Mouse (Mus musculus) G1E (cell line): ENCODE results near the gene Lelp1. TPM values are rescaled to one million over a fixed set of nuclear protein-coding genes. Genes with fewer than 3 reads are reported as not detected.

ENCODE experiments used
- ATAC-seq: 2 replicates; pipeline ENCODE4 v1.8.0; 2016; ENCODE audit warnings: mild to moderate bottlenecking; ENCODE audit not compliant: insufficient number of reproducible peaks, poor library complexity, low FRiP score, severe bottlenecking; ENCODE audit errors: extremely low read depth
- DNase-seq: peaks from one replicate; pipeline ENCODE4 v3.0.0; 2012; ENCODE audit warnings: low spot score
- H3K27me3 ChIP-seq: 2 replicates; pipeline ENCODE4 v1.6.1; 2012; ENCODE audit warnings: mild to moderate bottlenecking, low read length, inconsistent platforms; ENCODE audit not compliant: insufficient read depth
- H3K36me3 ChIP-seq: replicated peaks from 2 replicates; pipeline ENCODE3; 2012; ENCODE audit warnings: mild to moderate bottlenecking, inconsistent platforms
- H3K4me1 ChIP-seq: 2 replicates; pipeline ENCODE4 v1.6.1; 2012; ENCODE audit warnings: low read depth, low read length, inconsistent platforms, mixed read lengths; ENCODE audit not compliant: insufficient read depth
- H3K4me3 ChIP-seq: 2 replicates; pipeline ENCODE4 v1.5.1; 2012; ENCODE audit warnings: low read depth, mild to moderate bottlenecking, inconsistent platforms, low read length, moderate library complexity, mixed read lengths
- H3K9me3 ChIP-seq: replicated peaks from 2 replicates; pipeline ENCODE4 v1.6.1; 2012; ENCODE audit warnings: inconsistent platforms
- CTCF ChIP-seq: IDR thresholded peaks from 2 replicates; pipeline ENCODE4 v1.5.1; 2012; ENCODE audit warnings: low read depth, low read length, inconsistent platforms, mixed read lengths
- GATA1 ChIP-seq: IDR thresholded peaks from 2 replicates; pipeline ENCODE4 v1.6.1; 2012; ENCODE audit warnings: borderline replicate concordance, low read length, inconsistent platforms, mixed read lengths
- GATA2 ChIP-seq: IDR thresholded peaks from 2 replicates; pipeline ENCODE4 v1.6.1; 2012; ENCODE audit warnings: low read depth, low read length, inconsistent platforms, borderline replicate concordance
- POLR2AphosphoS5 ChIP-seq: IDR thresholded peaks from 2 replicates; pipeline ENCODE4 v1.6.1; 2012; ENCODE audit warnings: low read depth, low read length, inconsistent platforms; ENCODE audit not compliant: insufficient replicate concordance
- TAL1 ChIP-seq: conservative IDR thresholded peaks from 2 replicates; pipeline ENCODE4 v1.6.1; 2012; ENCODE audit warnings: low read depth, low read length, inconsistent platforms, mixed read lengths
- polyA plus RNA-seq: library from polyadenylated mRNA; stranded (reverse); fragments of >175 nt; gene quantifications from 2 replicates; pipeline ENCODE4 v1.2.3, GENCODE M21; 2012
- total RNA-seq, 2 experiments: library from RNA; stranded (forward) in 1 of 2; stranded (reverse) in 1 of 2; fragments of 200-1000 nt in 1 of 2; fragments of >200 nt in 1 of 2; fragmentation: Nextera tagmentation in 1 of 2; gene quantifications; 2 replicates each; pipeline ENCODE4 v1.2.3; 2014 to 2017

Gene Lelp1
- total and polyA plus RNA-seq, 3 experiments: not detected

DNA sequence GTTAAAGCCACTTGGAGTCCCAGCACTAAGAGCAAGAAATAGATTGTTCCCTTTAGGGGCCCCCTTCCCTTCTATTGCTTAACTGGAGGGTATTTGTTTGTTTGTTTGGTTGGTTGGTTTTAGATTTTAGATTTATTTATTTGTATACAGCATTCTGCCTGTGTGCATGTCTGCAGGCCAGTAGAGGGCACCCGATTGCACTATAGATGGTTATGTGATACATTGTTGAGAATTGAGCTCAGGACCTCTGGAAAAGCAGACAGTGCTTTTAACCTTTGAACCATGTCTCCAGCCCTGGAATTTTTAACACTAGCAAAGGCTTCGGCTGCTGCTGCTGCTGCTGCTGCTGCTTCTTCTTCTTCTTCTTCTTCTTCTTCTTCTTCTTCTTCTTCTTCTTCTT is 4.9 kb upstream of the Lelp1 start:
- DNase-seq (no peak), ATAC-seq (no peak)
- Histone ChIP-seq H3K4me1 (no peaks in the 10 kb centered on the region), H3K9me3 (no peaks in the 10 kb centered on the region), H3K27me3 (no peaks in the 10 kb centered on the region), H3K36me3 (no peaks in the 10 kb centered on the region), H3K4me3 (no peak overlapping the region)
- TF ChIP-seq CTCF (no peak), GATA2 (no peak), POLR2AphosphoS5 (no peak), TAL1 (no peak), GATA1 (no peak)

DNA sequence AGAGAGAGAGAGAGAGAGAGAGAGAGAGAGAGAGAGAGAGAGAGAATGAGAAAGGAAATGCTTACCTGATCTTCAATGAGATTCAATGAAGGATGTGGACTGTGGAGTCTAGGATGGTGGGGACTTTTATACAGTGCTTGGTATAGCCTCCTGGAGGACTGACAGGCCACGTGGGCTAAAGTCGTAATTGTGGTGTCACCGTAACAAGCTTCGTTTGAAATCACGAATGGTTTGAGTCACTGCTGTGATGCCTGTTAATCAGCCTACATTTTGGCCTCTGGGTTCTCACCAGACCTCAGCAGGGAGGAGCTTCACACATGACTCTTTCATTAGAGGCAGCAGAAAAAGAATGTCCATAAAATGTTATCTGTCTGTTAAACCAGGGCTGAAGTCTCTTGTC is 18.7 kb downstream of the Lelp1 start, which contains the start of gene Prr9:
Gene Prr9, minus strand, starts transcription at position 101 of the 400 bp plus-strand sequence.
- Histone ChIP-seq H3K4me1 (no peaks in the 10 kb centered on the region), H3K27me3 (no peaks in the 10 kb centered on the region), H3K9me3 (peaks cover 10% of the 10 kb centered on the region), H3K4me3 (no peak within 1 kb of the TSS), H3K36me3 (no peaks in the 10 kb centered on the region)
- ATAC-seq: no peak
- DNase-seq: no peak
- no peak for TF ChIP-seq POLR2AphosphoS5
- TF ChIP-seq TAL1: no peak
- TF ChIP-seq GATA1: no peak
- no peak for TF ChIP-seq CTCF
- TF ChIP-seq GATA2: no peak

DNA sequence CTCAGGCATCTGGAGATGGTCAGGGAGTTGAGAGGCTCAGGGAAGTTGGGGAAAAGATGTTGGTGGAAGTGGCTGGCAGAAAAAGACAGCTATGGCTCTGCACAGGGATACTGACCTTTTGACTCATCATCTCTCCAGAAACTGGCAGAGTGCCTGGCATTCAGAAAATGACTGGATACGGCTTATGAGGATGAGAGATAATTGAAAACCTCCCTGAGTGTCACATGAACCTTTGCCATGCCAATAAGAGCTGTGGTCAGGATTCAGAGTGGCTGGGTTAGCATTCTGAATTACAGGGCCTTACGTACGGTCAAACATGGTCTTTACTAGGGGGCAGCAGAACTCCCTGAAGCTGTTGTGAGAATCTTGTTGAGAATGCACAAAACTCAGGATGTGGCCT is 21.6 kb downstream of the Lelp1 start:
- TF ChIP-seq GATA2 (no peak), POLR2AphosphoS5 (no peak), TAL1 (no peak), GATA1 (no peak), CTCF (no peak)
- ATAC-seq (no peak), DNase-seq (no peak)
- Histone ChIP-seq H3K4me3 (no peak overlapping the region), H3K36me3 (no peaks in the 10 kb centered on the region), H3K27me3 (no peaks in the 10 kb centered on the region), H3K4me1 (no peaks in the 10 kb centered on the region), H3K9me3 (peaks cover 10% of the 10 kb centered on the region)

DNA sequence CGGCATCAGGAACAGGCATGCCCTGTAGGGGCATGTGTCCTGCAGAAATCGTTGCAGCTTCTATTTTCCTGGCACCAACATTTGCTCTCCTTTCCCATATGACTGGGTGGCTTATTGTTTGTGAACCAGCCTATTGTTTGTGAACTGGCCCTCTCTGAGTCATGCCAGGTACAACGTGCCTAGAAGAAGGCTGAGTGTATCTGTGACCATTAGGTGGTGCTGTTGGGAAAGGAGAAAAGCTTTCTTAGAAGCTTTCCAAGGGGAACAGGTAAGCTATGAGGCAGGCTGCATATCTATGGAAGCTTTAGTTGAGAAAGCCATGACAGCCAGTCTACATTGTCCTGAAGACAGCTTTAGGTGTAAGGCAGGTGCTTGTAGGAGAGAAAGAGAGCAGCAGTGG is 24.6 kb downstream of the Lelp1 start:
- no peaks in the 10 kb centered on the region for H3K4me1 ChIP-seq
- H3K9me3 ChIP-seq: peaks cover 8% of the 10 kb centered on the region
- no peaks in the 10 kb centered on the region for H3K36me3 ChIP-seq
- no peak for DNase-seq
- ATAC-seq: no peak
- TF ChIP-seq GATA1 (no peak), POLR2AphosphoS5 (no peak), CTCF (no peak), TAL1 (no peak), GATA2 (no peak)
- H3K27me3 ChIP-seq: no peaks in the 10 kb centered on the region
- H3K4me3 ChIP-seq: no peak overlapping the region

DNA sequence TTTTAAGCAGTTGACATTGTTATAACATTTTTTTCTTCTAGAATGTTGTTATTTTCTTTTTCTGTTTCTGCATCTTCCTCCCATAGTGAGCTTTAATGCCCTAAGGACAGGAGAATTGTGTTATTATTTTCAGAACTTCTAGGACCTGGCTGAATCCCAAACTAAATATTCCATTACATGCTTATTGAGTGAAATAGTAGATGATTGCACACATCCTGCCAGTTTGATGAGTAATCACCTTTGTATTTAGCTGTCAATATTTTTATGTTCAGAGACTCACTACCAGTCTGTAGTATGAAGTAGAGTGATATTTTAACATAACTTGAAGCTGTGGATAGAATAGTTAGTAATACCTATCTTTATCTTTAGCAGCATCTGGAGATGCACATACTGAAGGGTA is 31.0 kb downstream of the Lelp1 start:
- Histone ChIP-seq H3K4me1 (no peaks in the 10 kb centered on the region), H3K9me3 (no peaks in the 10 kb centered on the region), H3K36me3 (no peaks in the 10 kb centered on the region), H3K27me3 (no peaks in the 10 kb centered on the region), H3K4me3 (no peak overlapping the region)
- DNase-seq: no peak
- no peak for ATAC-seq
- TF ChIP-seq CTCF (no peak), POLR2AphosphoS5 (no peak), GATA2 (no peak), TAL1 (no peak), GATA1 (no peak)

DNA sequence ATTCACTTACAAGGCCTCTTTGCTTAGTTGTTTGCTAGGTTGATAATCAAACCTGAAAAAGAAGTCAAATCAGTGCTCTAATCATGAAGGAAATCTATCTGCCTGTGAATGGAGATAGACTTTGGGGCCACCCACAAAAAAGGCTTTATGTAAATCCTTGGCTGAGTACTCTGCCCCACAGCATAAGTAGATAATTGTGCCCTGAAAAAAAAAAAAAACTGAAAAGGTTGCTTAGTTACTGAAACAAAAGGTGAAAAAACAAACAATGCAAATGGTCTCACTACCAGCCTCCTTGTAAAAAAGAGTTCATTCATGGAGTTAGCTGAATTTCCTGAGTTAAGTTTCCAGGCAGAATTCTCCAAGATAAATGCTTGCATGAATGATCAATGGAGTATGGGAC is 31.8 kb downstream of the Lelp1 start:
- no peaks in the 10 kb centered on the region for H3K9me3 ChIP-seq
- H3K36me3 ChIP-seq: no peaks in the 10 kb centered on the region
- H3K4me3 ChIP-seq: no peak overlapping the region
- TF ChIP-seq POLR2AphosphoS5 (no peak), TAL1 (no peak), CTCF (no peak), GATA2 (no peak), GATA1 (no peak)
- H3K4me1 ChIP-seq: no peaks in the 10 kb centered on the region
- no peak for DNase-seq
- H3K27me3 ChIP-seq: no peaks in the 10 kb centered on the region
- no peak for ATAC-seq
